Mouse (Mus musculus) neural tube, embryonic 13.5 days (tissue): Measurements from ENCODE around the gene Hist2h4. TPM values are rescaled to one million over a fixed set of nuclear protein-coding genes. Genes with fewer than 3 reads are reported as not detected.
"Not testable (repeated sequence)": the region's sequence is repeated elsewhere in the genome, so short reads cannot be mapped to it uniquely, and the experiment has no call there.

Experiments used
- ATAC-seq: fragments of 200-750 bp; cut with Nextera tagmentation; 2 replicates; pipeline ENCODE4 v1.8.0; 2017; ENCODE audit warnings: low read depth, mild to moderate bottlenecking, moderate TSS enrichment, moderate library complexity
- H3K27ac ChIP-seq: fragments of 300-500 bp; sonication (generic); replicated peaks from 2 replicates; pipeline ENCODE4 v1.5.1; 2015; ENCODE audit warnings: moderate library complexity, mild to moderate bottlenecking, inconsistent platforms
- H3K27me3 ChIP-seq: fragments of 300-500 bp; sonication (generic); 2 replicates; pipeline ENCODE4 v1.6.1; 2015; ENCODE audit warnings: mild to moderate bottlenecking, inconsistent platforms
- H3K36me3 ChIP-seq: fragments of 300-500 bp; sonication (generic); 2 replicates; pipeline ENCODE4 v1.6.1; 2015; ENCODE audit warnings: mild to moderate bottlenecking, inconsistent platforms
- H3K4me1 ChIP-seq: fragments of 300-500 bp; sonication (generic); replicated peaks from 2 replicates; pipeline ENCODE4 v1.6.1; 2015; ENCODE audit warnings: inconsistent platforms
- H3K4me2 ChIP-seq: fragments of 300-500 bp; sonication (generic); 2 replicates; pipeline ENCODE4 v1.6.1; 2015; ENCODE audit warnings: inconsistent platforms, mild to moderate bottlenecking, moderate library complexity
- H3K4me3 ChIP-seq: fragments of 300-500 bp; sonication (generic); 2 replicates; pipeline ENCODE4 v1.5.1; 2015; ENCODE audit warnings: mild to moderate bottlenecking, inconsistent platforms
- H3K9ac ChIP-seq: fragments of 300-500 bp; sonication (generic); 2 replicates; pipeline ENCODE4 v1.6.1; 2015; ENCODE audit warnings: moderate library complexity, mild to moderate bottlenecking, inconsistent platforms
- H3K9me3 ChIP-seq: fragments of 300-500 bp; sonication (generic); 2 replicates; pipeline ENCODE4 v1.6.1; 2016; ENCODE audit warnings: inconsistent platforms
- WGBS: fragments of 180-500 bp; shearing (Covaris S2); methylation state at CpG from one replicate; pipeline ENCODE4 v1.1.7; 2015; 5-methylcytosine and 5-hydroxymethylcytosine counted together
- polyA plus RNA-seq: library from polyadenylated mRNA; unstranded; fragments of >200 nt; fragmentation: Nextera tagmentation; extraction: Ambion mirVana; gene quantifications from 2 replicates; pipeline ENCODE4 v1.2.1, GENCODE M21; 2015

Hist2h4 gene
- polyA plus RNA-seq, 1 experiment from 2014 or later, result 3.5 TPM

GRCm38 (mm10) chr3:96250890-96251289, 12.2 kb downstream of the Hist2h4 start:
- H3K36me3 ChIP-seq, result no peaks in the 10 kb centered on the region
- no peaks in the 10 kb centered on the region for H3K27me3 ChIP-seq
- no peak overlapping the region for H3K4me3 ChIP-seq
- H3K9ac ChIP-seq, result no peak overlapping the region
- H3K9me3 ChIP-seq, result no peaks in the 10 kb centered on the region
- WGBS, result 54% methylated on average over 3 of the region's 3 CpGs
- no peak for ATAC-seq
- no peak overlapping the region for H3K4me2 ChIP-seq
- peaks cover 21% of the 10 kb centered on the region for H3K4me1 ChIP-seq
- no peak overlapping the region for H3K27ac ChIP-seq

- H3K4me1 ChIP-seq, result peaks cover 31% of the 10 kb centered on the region
- no peaks in the 10 kb centered on the region for H3K36me3 ChIP-seq
- H3K9me3 ChIP-seq, result no peaks in the 10 kb centered on the region
- H3K27me3 ChIP-seq, result no peaks in the 10 kb centered on the region
- no peak for ATAC-seq
- H3K4me3 ChIP-seq, result no peak overlapping the region
- 53% methylated on average over 4 of the region's 4 CpGs for WGBS
- H3K9ac ChIP-seq, result no peak overlapping the region
- H3K4me2 ChIP-seq, result peak overlapping the region; percentile 51
- H3K27ac ChIP-seq, result no peak overlapping the region
These were observed 14.1 kb downstream of the Hist2h4 start for GRCm38 (mm10) chr3:96249034-96249345.

- Histone ChIP-seq H3K4me3 (peak overlapping the region; percentile 33; the same call in 1 of the 2 replicates), H3K9me3 (no peaks in the 10 kb centered on the region), H3K4me1 (peaks cover 34% of the 10 kb centered on the region), H3K27me3 (no peaks in the 10 kb centered on the region), H3K9ac (peak overlapping the region; percentile 58; the same call in 1 of the 2 replicates), H3K36me3 (no peaks in the 10 kb centered on the region), H3K4me2 (peak overlapping the region; percentile 51), H3K27ac (no peak overlapping the region)
- ATAC-seq, result no peak
- 48% methylated on average over 6 of the region's 6 CpGs for WGBS
These were observed 14.7 kb downstream of the Hist2h4 start for GRCm38 (mm10) chr3:96248141-96249033.

GRCm38 (mm10) chr3:96247356-96248140, 15.6 kb downstream of the Hist2h4 start:
- Histone ChIP-seq H3K4me2 (peak overlapping the region; percentile 51), H3K27ac (no peak overlapping the region), H3K4me3 (peak overlapping the region; percentile 33), H3K9me3 (no peaks in the 10 kb centered on the region), H3K9ac (peak overlapping the region; percentile 58), H3K4me1 (peaks cover 34% of the 10 kb centered on the region), H3K36me3 (no peaks in the 10 kb centered on the region), H3K27me3 (no peaks in the 10 kb centered on the region)
- no peak for ATAC-seq
- WGBS, result 2% methylated on average over 11 of the region's 11 CpGs

- H3K27me3 ChIP-seq, result not testable (repeated sequence)
These were observed 16.7 kb downstream of the Hist2h4 start, which contains the start of gene Hist2h3c1 for GRCm38 (mm10) chr3:96246427-96246856. Hist2h3c1 (plus strand) TSS chr3:96246685.

GRCm38 (mm10) chr3:96246018-96246417, 17.1 kb downstream of the Hist2h4 start:
- WGBS, result 0% methylated on average over 10 of the region's 21 CpGs
- Histone ChIP-seq H3K27ac (peak overlapping the region; percentile 81; the same call in 1 of the 2 replicates), H3K4me1 (peaks cover 35% of the 10 kb centered on the region), H3K4me2 (peak overlapping the region; percentile 49), H3K9ac (0 out of 2 replicates have a peak overlapping the region, but pooled peaks have one; percentile 62), H3K4me3 (peak overlapping the region; percentile 36)
- H3K27me3 ChIP-seq, H3K9me3 ChIP-seq, H3K36me3 ChIP-seq, ATAC-seq: not testable (repeated sequence)

More at GRCm38 (mm10) chr3:96246427-96246856, 16.7 kb downstream of the Hist2h4 start, which contains the start of gene Hist2h3c1:
- 0% methylated on average over 9 of the region's 47 CpGs for WGBS
- Histone ChIP-seq H3K4me2 (peak within 1 kb of the TSS; percentile 51), H3K4me1 (peaks cover 34% of the 10 kb centered on the region), H3K9ac (peak within 1 kb of the TSS; percentile 62), H3K4me3 (peak within 1 kb of the TSS; percentile 36), H3K27ac (peak within 1 kb of the TSS; percentile 81; the same call in 1 of the 2 replicates)
- ATAC-seq, result peak; percentile 91
- H3K9me3 ChIP-seq, H3K36me3 ChIP-seq: not testable (repeated sequence)

- WGBS, result 0% methylated on average over 40 of the region's 88 CpGs
- Histone ChIP-seq H3K9ac (peak within 1 kb of the TSS; percentile 83), H3K4me2 (peak within 1 kb of the TSS; percentile 64), H3K4me3 (peak within 1 kb of the TSS; percentile 49), H3K4me1 (peaks cover 40% of the 10 kb centered on the region), H3K27ac (peak within 1 kb of the TSS; percentile 98)
- H3K27me3 ChIP-seq, H3K36me3 ChIP-seq, H3K9me3 ChIP-seq: not testable (repeated sequence)
- peak; percentile 89 for ATAC-seq
These were observed 17.9 kb downstream of the Hist2h4 start, which contains the start of gene Hist2h2aa1 for GRCm38 (mm10) chr3:96245003-96245886. Hist2h2aa1 (plus strand) TSS chr3:96245497.

GRCm38 (mm10) chr3:96243921-96244572, 19.1 kb downstream of the Hist2h4 start:
- peak overlapping the region; percentile 64 for H3K4me2 ChIP-seq
- peak overlapping the region; percentile 49; the same call in 1 of the 2 replicates for H3K4me3 ChIP-seq
- peaks cover 39% of the 10 kb centered on the region for H3K4me1 ChIP-seq
- ATAC-seq, result no peak
- peak overlapping the region; percentile 83 for H3K9ac ChIP-seq
- H3K27me3 ChIP-seq, result no peaks in the 10 kb centered on the region
- peak overlapping the region; percentile 98 for H3K27ac ChIP-seq
- WGBS, result 83% methylated on average over 7 of the region's 7 CpGs
- no peaks in the 10 kb centered on the region for H3K9me3 ChIP-seq
- no peaks in the 10 kb centered on the region for H3K36me3 ChIP-seq

GRCm38 (mm10) chr3:96240799-96241197, 22.3 kb downstream of the Hist2h4 start:
- Histone ChIP-seq H3K4me2 (peak overlapping the region; percentile 47), H3K27me3 (no peaks in the 10 kb centered on the region), H3K9me3 (no peaks in the 10 kb centered on the region), H3K4me1 (peaks cover 34% of the 10 kb centered on the region), H3K9ac (peak overlapping the region; percentile 62), H3K27ac (peak overlapping the region; percentile 87), H3K36me3 (no peaks in the 10 kb centered on the region), H3K4me3 (peak overlapping the region; percentile 22; the same call in 1 of the 2 replicates)
- WGBS, result 73% methylated on average over 9 of the region's 9 CpGs
- no peak for ATAC-seq

- Histone ChIP-seq H3K4me1 (peaks cover 34% of the 10 kb centered on the region), H3K4me2 (peak within 1 kb of the TSS; percentile 49), H3K4me3 (peak within 1 kb of the TSS; percentile 36), H3K27ac (peak within 1 kb of the TSS; percentile 87), H3K9ac (peak within 1 kb of the TSS; percentile 64)
- not testable (repeated sequence) for H3K27me3 ChIP-seq, H3K36me3 ChIP-seq, H3K9me3 ChIP-seq
- peak; percentile 92 for ATAC-seq
- WGBS, result 5% methylated on average over 31 of the region's 85 CpGs
These were observed 22.9 kb downstream of the Hist2h4 start, which contains the start of gene Hist2h2aa2 for GRCm38 (mm10) chr3:96239949-96240798. Hist2h2aa2 (minus strand) TSS chr3:96240276.
